Mouse (Mus musculus) stomach, postnatal 0 days (tissue): Measurements from ENCODE around the gene Plcl2. TPM values are rescaled to one million over a fixed set of nuclear protein-coding genes. Genes with fewer than 3 reads are reported as not detected.

ENCODE experiments used
- ATAC-seq: fragments of 200-750 bp; cut with Nextera tagmentation; 2 replicates; pipeline ENCODE4 v1.8.0; 2017; ENCODE audit not compliant: low FRiP score, low TSS enrichment
- DNase-seq: peaks from one replicate; pipeline ENCODE4 v3.0.0-alpha.2; 2016; ENCODE audit warnings: low spot score
- H3K27ac ChIP-seq: fragments of 300-500 bp; sonication (generic); replicated peaks from 2 replicates; pipeline ENCODE4 v1.5.1; 2014; ENCODE audit warnings: mild to moderate bottlenecking, control low read depth
- H3K27me3 ChIP-seq: fragments of 300-500 bp; sonication (generic); 2 replicates; pipeline ENCODE4 v1.6.1; 2014; ENCODE audit warnings: low read length; ENCODE audit not compliant: control insufficient read depth, insufficient read depth
- H3K36me3 ChIP-seq: fragments of 300-500 bp; sonication (generic); 2 replicates; pipeline ENCODE4 v1.6.1; 2014; ENCODE audit warnings: low read length, mixed read lengths; ENCODE audit not compliant: control insufficient read depth, insufficient read depth
- H3K4me1 ChIP-seq: fragments of 300-500 bp; sonication (generic); replicated peaks from 2 replicates; pipeline ENCODE4 v1.6.1; 2014; ENCODE audit warnings: antibody characterized with exemption; ENCODE audit not compliant: control insufficient read depth, insufficient read depth
- H3K4me2 ChIP-seq: fragments of 300-500 bp; sonication (generic); replicated peaks from 2 replicates; pipeline ENCODE4 v1.6.1; 2014; ENCODE audit warnings: low read depth, mild to moderate bottlenecking, control low read depth, moderate library complexity
- H3K4me3 ChIP-seq: fragments of 300-500 bp; sonication (generic); 2 replicates; pipeline ENCODE4 v1.5.1; 2014; ENCODE audit warnings: low read depth, low read length, control low read depth
- H3K9ac ChIP-seq: fragments of 300-500 bp; sonication (generic); 2 replicates; pipeline ENCODE4 v1.6.1; 2014; ENCODE audit warnings: mild to moderate bottlenecking, low read length, control low read depth, mixed read lengths
- H3K9me3 ChIP-seq: fragments of 300-500 bp; sonication (generic); 2 replicates; pipeline ENCODE4 v1.6.1; 2016; ENCODE audit warnings: low read length; ENCODE audit not compliant: control insufficient read depth
- CTCF ChIP-seq: IDR thresholded peaks from 2 replicates; pipeline ENCODE4 v1.5.1; 2016; ENCODE audit warnings: antibody characterized with exemption, low read depth, mild to moderate bottlenecking, moderate library complexity
- EP300 ChIP-seq: optimal IDR thresholded peaks from 2 replicates; pipeline ENCODE3; 2016; ENCODE audit warnings: antibody characterized with exemption
- WGBS: fragments of 180-500 bp; shearing (Covaris S2); extraction: QIAGEN DNeasy Blood & Tissue Kit; methylation state at CpG from one replicate; pipeline ENCODE4 v1.1.7; 2014; 5-methylcytosine and 5-hydroxymethylcytosine counted together
- polyA plus RNA-seq: library from polyadenylated mRNA; unstranded; fragments of >200 nt; fragmentation: Nextera tagmentation; extraction: Ambion mirVana; gene quantifications from 2 replicates; pipeline ENCODE4 v1.2.1, GENCODE M21; 2015

The Plcl2 gene
- polyA plus RNA-seq, 1 experiment from 2014 or later, result 2.3 TPM

DNA sequence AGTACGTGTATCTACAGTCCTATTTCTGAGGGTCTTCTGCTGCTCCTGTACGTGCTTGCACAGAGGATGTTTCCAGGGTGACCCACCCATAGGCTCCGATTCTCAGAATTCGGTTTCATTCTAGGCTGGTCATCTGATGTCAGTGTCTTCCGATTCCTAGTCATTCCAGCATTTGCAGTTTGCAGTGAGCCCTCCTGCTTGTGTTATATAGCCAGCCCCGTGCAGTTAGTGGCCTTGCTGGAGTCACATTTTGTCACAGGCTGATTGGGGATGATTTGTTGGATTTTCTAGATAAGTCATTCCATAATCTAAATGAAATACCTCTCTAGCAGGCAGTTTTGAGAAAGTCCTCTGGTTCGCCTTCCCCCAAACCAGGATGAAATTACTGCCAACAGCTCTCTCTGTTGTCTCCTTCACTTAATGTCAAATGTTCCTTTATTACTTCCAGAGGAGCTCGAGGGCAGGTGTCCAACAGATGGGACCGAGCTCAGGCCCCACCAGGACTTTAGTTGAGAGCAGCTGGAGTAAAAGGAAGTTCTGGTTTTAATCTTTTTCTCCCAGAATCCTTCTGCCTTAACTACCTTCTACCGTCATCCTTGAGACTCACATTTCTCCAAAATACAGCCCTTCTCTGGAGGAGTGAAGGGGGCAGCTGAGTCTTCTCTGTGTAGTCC lies 13.8 kb upstream of the Plcl2 start:
- H3K36me3 ChIP-seq, result no peaks in the 10 kb centered on the region
- WGBS, result 72% methylated on average over 10 of the region's 10 CpGs
- no peaks in the 10 kb centered on the region for H3K9me3 ChIP-seq
- H3K4me2 ChIP-seq, result no peak overlapping the region
- no peak for DNase-seq
- no peak overlapping the region for H3K4me3 ChIP-seq
- no peak overlapping the region for H3K9ac ChIP-seq
- no peaks in the 10 kb centered on the region for H3K4me1 ChIP-seq
- TF ChIP-seq CTCF, result no peak
- TF ChIP-seq EP300, result no peak
- no peak overlapping the region for H3K27ac ChIP-seq
- ATAC-seq, result no peak
- no peaks in the 10 kb centered on the region for H3K27me3 ChIP-seq

- Histone ChIP-seq H3K9ac (no peak overlapping the region), H3K27ac (no peak overlapping the region), H3K9me3 (no peaks in the 10 kb centered on the region), H3K36me3 (no peaks in the 10 kb centered on the region), H3K4me1 (no peaks in the 10 kb centered on the region), H3K4me2 (no peak overlapping the region), H3K4me3 (no peak overlapping the region), H3K27me3 (no peaks in the 10 kb centered on the region)
- no peak for DNase-seq
- TF ChIP-seq CTCF, result no peak
- WGBS, result 65% methylated on average over 7 of the region's 7 CpGs
- ATAC-seq, result no peak
These were observed 11.0 kb upstream of the Plcl2 start for GRCm38 (mm10) chr17:50498062-50498697.

- Histone ChIP-seq H3K36me3 (no peaks in the 10 kb centered on the region), H3K9me3 (no peaks in the 10 kb centered on the region), H3K27ac (no peak overlapping the region), H3K4me2 (no peak overlapping the region), H3K27me3 (no peaks in the 10 kb centered on the region), H3K9ac (no peak overlapping the region), H3K4me3 (no peak overlapping the region), H3K4me1 (no peaks in the 10 kb centered on the region)
- WGBS, result 85% methylated on average over 16 of the region's 16 CpGs
- DNase-seq (no peak), ATAC-seq (no peak)
- TF ChIP-seq CTCF, result no peak
- TF ChIP-seq EP300, result no peak
These were observed 10.0 kb upstream of the Plcl2 start for GRCm38 (mm10) chr17:50499091-50499790.

DNA sequence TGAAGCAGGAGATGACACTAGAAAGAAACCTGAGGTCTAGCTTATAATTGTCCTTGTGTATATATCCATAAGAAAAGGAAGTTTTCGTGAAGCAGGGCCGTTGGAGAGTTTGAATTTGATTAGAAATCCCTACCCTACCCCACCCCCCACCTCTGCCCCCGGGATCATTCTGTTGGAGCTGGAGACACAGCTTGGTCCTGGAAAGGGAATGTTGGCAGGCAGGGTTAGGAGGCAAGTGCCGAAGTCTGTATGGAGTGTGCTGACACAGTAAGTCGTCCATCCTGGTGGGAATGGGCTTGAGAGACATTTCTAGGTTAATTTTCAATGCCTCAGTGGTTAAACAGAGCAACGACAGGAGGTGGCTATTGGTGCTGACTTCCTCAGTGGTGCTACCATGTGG lies 8.4 kb upstream of the Plcl2 start:
- no peak overlapping the region for H3K9ac ChIP-seq
- H3K9me3 ChIP-seq, result no peaks in the 10 kb centered on the region
- H3K27ac ChIP-seq, result no peak overlapping the region
- WGBS, result 71% methylated on average over 6 of the region's 6 CpGs
- ATAC-seq (no peak), DNase-seq (no peak)
- no peaks in the 10 kb centered on the region for H3K36me3 ChIP-seq
- H3K27me3 ChIP-seq, result no peaks in the 10 kb centered on the region
- H3K4me2 ChIP-seq, result no peak overlapping the region
- no peak overlapping the region for H3K4me3 ChIP-seq
- no peak for TF ChIP-seq CTCF
- TF ChIP-seq EP300, result no peak
- H3K4me1 ChIP-seq, result no peaks in the 10 kb centered on the region

DNA sequence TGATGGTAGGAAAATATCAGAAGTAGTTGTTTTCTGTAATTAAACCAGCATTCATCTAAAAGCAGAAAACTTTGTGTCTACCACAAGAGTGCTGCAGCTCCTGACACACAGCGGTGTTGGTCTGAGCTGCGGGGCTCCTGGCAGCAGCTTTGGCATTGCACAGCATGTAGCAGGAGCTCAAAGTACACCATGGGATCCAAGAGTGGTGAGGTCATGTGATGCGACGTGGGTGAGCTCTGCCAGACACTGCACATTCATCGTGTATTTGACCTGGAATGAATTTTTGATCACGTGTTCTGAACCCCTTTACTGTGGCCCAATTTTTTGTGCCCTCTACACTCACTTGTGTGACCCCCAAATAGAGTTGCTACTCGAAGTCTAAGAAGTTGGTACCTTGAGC lies 6.1 kb upstream of the Plcl2 start:
- no peaks in the 10 kb centered on the region for H3K27me3 ChIP-seq
- H3K9me3 ChIP-seq, result no peaks in the 10 kb centered on the region
- no peak overlapping the region for H3K4me2 ChIP-seq
- no peaks in the 10 kb centered on the region for H3K36me3 ChIP-seq
- WGBS, result 81% methylated on average over 7 of the region's 7 CpGs
- TF ChIP-seq CTCF, result no peak
- no peak for TF ChIP-seq EP300
- H3K4me3 ChIP-seq, result no peak overlapping the region
- no peak overlapping the region for H3K9ac ChIP-seq
- ATAC-seq (no peak), DNase-seq (no peak)
- H3K27ac ChIP-seq, result no peak overlapping the region
- no peaks in the 10 kb centered on the region for H3K4me1 ChIP-seq
